Mouse (Mus musculus) right cerebral cortex, postnatal 10 days (tissue): ENCODE measurements around the gene Snrpg.
A peak's percentile ranks its signal among the peaks of the same experiment; 100 is the strongest.
"Not testable (repeated sequence)": the region's sequence is repeated elsewhere in the genome, so short reads cannot be mapped to it uniquely, and the experiment has no call there.

Experiments used
- DNase-seq, 2 experiments: peaks; one replicate each; pipeline ENCODE4 v3.0.0; 2021; ENCODE audit warnings: low spot score in 2 of 2

Gene Snrpg

GRCm38 (mm10) chr6:86366853-86367249 is 4.3 kb upstream of the Snrpg start:
- DNase-seq, result no peak

GRCm38 (mm10) chr6:86368479-86368878 is 2.6 kb upstream of the Snrpg start:
- peak; percentile 57 to 62 for DNase-seq

DNA sequence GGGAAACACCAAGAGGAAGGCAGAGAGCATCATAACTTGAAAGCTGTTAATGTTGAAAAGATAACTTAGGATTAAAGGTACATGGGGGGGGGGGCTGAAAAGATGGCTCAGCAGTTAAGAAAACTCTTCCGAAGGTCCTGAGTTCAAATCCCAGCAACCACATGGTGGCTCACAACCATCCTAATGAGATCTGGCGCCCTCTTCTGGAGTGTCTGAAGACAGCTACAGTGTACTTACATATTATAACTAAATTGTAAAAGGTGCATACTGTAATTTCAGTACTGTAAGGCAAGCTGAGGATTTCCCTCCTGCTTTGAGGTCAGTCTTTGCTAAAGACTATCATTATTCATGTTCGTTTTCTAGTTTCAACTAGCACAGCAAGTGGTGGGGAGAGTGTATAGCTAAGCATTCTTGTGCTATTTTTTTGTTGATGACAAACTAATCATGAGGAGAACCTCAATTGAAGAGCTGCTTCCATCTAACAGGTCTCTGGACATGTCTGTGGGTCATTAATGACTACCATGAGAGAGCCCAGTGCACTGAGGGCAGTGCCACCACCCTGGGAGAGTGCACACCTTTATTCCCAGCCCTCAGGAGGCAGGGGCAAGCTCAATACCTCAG is 901 bp upstream of the Snrpg start:
- no peak for DNase-seq

DNA sequence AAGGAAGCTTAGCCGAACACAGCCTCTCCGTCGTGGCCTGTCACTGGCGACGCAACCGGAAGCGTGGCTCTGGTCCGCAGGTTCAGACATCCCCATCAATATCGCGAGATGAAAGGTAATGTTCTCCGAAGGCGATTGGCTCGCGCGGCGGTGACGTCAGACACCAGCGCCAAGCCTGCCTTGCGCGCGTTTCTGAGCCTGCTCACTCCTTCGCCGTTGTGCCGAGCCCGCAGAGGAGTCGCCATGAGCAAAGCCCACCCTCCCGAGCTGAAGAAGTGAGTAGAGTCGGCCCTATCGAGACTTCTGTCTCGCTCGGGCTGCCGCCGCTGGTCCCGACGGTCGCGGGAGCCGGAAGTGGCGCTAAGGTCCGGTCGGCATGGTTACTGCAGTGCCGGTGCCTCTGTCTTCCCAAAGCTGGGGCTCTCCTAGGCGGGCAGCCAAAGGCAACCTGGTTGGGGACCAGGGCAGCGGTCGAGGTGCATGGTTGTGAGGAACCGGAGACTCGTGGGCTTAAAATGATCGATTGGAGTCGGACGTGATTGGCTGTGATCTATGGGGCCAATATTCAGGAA is 322 bp downstream of the Snrpg start:
- DNase-seq, result peak; percentile 98 to 99

DNA sequence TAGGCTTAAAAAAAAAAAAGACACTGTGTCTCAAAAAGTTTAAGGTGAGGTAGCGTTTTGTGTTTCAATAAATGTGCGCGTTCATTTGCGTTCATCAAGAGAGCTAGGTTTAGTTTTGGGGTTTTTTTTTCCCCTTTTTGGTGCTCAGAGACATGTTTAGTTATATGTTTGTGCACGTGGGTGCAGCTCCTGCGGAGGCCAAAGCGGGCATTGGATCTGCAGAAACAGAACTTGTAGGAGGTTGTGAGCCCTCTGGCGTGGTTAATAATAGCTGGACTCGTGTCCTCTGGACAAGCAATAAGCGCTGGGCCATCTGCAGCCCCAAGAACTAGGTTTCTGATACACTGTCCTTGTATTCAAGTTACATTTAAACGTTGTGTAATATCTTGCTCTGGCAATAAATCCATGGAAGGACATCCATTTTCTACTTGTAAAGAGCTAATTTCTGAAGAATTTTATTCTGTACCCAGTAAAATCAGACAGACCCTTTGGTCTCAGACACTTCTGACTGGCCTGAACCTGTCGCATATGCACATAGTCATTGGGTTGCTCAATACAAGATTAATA is 929 bp downstream of the Snrpg start:
- peak in 1 of 2 experiments; percentile 43 for DNase-seq

DNA sequence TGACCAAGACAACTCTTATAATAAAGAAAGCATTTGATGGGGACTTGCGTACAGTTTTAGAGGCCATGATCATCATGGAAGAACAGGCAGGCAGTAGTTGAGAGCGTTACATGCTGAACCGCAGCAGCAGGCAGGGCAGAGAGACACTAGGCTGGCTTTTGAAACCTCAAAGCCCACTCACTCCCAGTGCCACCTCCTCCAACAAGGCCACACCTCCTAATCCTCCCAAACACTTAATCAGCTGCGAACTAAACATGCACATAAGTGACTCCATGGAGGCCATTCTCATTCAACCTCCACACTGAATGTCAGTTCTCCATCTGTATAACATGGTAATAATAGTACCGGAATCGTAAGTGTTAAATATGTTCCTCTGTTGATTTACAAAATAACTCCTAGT is 2.5 kb downstream of the Snrpg start:
- no peak for DNase-seq

DNA sequence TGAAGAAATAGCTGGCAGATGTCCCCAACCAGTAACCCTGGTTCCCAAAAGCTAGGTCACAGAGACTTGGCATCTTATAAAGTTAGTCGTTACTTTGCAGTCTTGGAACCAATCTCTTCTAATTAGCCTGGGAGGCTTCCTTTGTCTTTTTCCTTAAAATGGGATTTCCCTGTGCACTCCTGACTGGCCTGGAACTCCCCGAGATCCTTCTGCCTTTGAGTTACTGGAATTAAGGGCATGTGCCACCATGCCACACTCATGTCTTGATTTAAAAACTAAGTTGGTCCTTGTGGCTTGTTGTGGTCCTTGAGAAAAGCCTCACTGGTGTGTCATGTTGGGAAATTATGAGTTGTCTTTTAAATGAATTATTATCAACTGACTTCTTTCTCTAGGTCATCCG is 7.2 kb downstream of the Snrpg start:
- no peak for DNase-seq

DNA sequence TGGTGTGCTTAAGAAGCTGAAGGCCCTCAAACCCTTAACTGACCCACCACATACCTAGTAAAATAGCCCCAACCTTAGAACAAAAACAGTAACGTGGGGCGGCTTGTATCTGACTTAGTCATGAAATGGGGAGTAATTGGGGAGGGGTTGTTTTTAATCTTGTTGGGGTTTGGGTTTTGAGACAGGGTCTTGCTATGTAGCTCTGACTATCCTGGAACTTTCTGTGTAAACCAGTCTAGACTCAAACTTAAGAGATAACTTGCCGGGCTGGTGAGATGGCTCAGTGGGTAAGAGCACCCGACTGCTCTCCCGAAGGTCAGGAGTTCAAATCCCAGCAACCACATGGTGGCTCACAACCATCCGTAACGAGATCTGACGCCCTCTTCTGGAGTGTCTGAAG is 9.0 kb downstream of the Snrpg start:
- not testable (repeated sequence) for DNase-seq

DNA sequence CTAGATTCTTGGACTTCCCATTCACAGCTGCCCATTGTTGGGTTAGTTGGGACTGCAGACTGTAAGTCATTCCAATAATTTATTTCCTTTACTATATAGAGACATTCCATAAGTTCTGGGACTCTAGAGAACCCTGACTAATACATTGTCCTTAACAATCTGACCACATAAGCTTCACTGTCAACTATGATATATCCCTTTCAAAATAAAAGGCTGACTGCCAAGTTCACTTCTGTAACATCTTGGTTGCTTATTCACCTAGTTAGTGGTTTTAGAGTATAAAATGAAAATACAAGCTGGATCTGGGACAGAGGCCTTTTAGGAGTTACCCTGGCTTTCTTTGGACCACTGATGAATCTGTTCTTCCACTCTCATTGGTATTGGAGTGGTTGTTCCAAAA is 11.4 kb downstream of the Snrpg start:
- no peak for DNase-seq

DNA sequence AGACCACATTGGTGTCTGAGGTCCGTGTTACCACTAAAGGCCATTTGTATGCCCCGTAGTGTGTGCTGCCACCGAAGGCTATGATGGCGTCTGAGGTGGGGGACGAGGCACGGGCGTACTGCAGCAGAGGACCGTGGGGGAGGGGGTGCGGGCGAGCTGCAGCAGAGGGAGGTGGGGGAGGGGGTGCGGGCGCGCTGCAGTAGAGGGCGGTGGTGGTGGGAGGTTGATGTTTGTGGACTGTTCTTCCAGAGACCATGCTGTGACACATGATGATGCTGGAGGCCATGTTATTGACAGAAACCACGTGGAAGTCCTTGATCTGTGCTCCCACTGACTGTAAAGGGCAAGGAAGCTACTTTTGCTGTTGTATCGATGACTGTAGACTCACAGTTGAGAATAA is 12.3 kb downstream of the Snrpg start:
- no peak for DNase-seq

- DNase-seq, result no peak
Measured at GRCm38 (mm10) chr6:86384692-86385091, 13.6 kb downstream of the Snrpg start.

DNA sequence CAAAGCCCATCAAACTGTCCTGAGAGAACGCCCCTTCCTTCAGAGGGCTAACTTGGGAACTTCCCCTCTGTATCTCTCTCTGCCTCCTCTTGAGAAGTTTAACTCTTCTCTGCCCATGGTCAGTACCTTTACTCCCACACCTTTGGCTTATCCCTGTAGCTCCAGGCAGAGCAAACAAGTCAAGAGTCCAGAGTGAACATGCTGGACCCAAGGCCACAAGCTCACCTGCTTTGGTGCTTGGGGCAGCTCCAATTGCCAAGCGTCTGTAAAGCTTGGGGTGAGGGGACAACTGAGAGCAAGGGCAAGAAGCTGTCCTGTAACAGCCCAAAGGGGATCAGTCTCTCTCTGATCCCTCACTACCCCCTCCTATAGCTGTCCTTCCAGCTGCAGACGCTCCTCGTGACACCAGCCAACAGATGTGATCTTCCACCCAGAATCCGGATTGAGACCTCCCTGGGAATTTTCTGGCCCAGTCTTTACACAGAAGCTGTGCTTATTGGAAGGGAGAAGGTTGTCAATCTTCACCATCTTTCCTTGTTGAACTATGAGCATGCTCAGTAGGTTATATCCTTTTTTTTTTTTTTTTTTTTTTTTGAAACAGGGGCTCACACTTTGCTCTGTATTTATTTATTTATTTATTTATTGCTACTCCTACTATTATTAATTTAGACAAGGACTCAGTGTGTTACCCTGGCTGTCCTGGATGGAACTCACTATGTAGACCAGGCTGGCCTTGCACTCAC is 14.4 kb downstream of the Snrpg start:
- DNase-seq, result no peak

DNA sequence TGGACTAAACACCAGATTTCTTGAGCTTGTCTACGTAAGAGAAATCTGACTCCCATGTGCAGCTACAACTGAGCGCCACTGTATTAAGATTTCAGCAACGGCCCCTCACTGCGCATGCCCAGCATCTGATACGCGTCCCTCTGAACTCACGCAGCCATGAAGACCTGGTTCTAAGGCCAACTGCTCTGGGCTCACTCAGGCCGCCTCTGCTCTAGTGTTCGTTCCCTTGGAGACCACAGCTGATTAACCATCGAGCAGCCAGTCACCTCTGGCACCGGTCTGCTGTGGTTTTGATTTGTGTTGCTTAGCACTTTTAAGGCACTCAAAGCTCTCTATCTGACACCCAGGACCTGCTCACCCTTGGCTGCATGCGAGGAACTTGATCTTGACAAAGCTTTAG is 16.2 kb downstream of the Snrpg start:
- no peak for DNase-seq

DNA sequence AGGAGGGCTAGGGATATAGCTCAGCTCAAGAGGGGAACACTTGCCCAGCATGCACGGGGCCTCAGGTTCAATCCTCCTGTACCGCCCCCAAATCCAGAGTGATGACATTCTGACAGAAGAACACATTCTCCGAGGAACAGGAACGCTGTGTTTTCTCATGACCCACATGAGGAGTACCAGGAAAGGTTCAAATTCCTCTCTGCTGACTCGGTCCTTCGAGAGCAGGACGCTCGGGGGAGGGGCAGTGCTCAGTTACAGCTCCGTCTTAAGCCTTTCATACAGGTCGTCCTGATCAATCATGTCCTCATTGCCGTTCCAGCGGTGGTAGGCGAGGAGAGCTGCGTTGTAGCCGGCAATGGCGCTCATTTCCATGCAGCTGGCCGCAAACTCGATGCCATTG is 17.4 kb downstream of the Snrpg start:
- DNase-seq, result no peak

- no peak for DNase-seq
Measured at GRCm38 (mm10) chr6:86391326-86391725, 20.2 kb downstream of the Snrpg start.

GRCm38 (mm10) chr6:86393187-86393586 is 22.1 kb downstream of the Snrpg start:
- DNase-seq, result no peak

DNA sequence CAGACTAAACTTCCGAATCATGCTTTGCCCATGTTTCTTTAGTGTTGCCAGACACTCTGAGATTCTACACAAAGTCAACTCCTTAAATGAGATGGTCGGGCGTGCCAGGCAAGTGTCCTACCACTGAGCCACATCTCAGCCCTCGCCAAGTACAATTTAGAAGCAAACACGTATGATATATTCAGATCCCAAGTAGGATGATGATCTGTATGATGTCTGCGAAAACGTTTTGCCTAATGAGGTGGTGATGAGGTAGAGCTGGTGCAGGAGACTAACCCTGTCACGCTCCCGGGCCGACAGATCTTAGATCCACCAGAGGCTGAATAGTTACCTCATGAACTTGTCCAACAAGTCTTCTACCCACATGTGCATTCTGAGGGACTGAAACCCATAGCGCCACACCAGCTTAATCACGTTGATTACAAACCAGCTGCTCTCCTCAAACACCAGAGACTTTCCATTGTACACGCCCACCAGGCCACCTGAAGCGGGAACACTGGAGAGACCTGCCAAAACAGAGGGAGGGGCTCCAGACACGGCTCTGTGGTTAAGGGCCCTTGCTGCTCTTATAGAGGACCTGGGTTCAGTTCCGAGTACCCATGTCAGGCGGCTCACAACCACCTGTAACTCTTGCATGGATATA is 23.1 kb downstream of the Snrpg start:
- no peak for DNase-seq

DNA sequence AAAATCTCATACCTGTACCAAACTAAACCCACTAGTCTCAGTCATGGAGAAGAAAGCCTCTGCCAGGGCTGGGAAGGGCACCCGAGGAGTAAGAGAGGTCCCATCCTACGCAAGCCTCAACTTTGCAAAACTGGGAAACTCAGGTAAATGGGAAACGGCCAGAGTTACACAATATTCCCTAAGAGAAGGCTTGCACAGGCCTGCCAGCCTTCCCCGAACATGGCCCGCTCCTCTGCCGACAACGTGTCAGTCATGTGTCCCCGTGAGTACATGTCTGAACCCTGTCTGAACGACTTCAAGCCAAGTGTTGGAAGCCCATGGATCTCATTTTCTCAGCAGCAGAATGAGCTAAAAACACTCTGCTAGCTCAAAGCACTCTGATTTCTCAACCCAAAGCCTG is 23.9 kb downstream of the Snrpg start:
- DNase-seq, result no peak

DNA sequence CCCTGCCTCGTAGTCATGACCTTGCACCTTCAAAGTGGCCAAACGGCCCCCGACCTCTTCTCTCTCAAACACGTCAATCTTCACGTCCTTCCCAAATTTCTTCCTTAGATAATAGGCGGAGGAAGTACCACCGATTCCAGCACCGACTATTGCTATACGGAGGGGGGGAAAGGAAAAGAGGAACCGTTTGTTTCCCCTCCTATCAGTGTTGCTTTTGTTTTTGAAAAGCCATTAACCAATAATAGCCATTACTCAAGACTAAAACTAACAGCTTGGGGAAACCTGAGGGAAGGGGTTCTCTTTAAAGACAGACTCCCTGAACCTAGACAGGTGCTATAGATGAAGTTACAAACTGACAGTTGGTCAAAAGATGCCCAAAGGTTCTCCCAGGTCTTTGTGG is 24.9 kb downstream of the Snrpg start:
- no peak for DNase-seq

- DNase-seq, result peak; percentile 91
Measured at GRCm38 (mm10) chr6:86396581-86397256, 25.6 kb downstream of the Snrpg start, which contains the start of gene Pcyox1. Gene Pcyox1, minus strand, starts transcription at chr6:86397154.

- no peak for DNase-seq
Measured at GRCm38 (mm10) chr6:86397257-86397980, 26.3 kb downstream of the Snrpg start.
